Mouse (Mus musculus) forebrain, embryonic 12.5 days (tissue): Measurements from ENCODE around the gene Wbp1. TPM values are rescaled to one million over a fixed set of nuclear protein-coding genes. Genes with fewer than 3 reads are reported as not detected.
A peak's percentile ranks its signal among the peaks of the same experiment; 100 is the strongest.

Experiments
- ATAC-seq: fragments of 200-750 bp; cut with Nextera tagmentation; 2 replicates; pipeline ENCODE4 v1.8.0; 2017; ENCODE audit warnings: moderate TSS enrichment; ENCODE audit not compliant: low FRiP score
- H3K27ac ChIP-seq: fragments of 300-500 bp; sonication (generic); 2 replicates; pipeline ENCODE4 v1.5.1; 2016; ENCODE audit warnings: mild to moderate bottlenecking
- H3K27me3 ChIP-seq: fragments of 300-500 bp; sonication (generic); 2 replicates; pipeline ENCODE4 v1.6.1; 2016; ENCODE audit warnings: mild to moderate bottlenecking
- H3K36me3 ChIP-seq: fragments of 300-500 bp; sonication (generic); replicated peaks from 2 replicates; pipeline ENCODE4 v1.6.1; 2016; ENCODE audit warnings: mild to moderate bottlenecking
- H3K4me1 ChIP-seq: fragments of 300-500 bp; sonication (generic); 2 replicates; pipeline ENCODE4 v1.6.1; 2016
- H3K4me2 ChIP-seq: fragments of 300-500 bp; sonication (generic); 2 replicates; pipeline ENCODE4 v1.6.1; 2016; ENCODE audit warnings: mild to moderate bottlenecking, moderate library complexity
- H3K4me3 ChIP-seq: fragments of 300-500 bp; sonication (generic); replicated peaks from 2 replicates; pipeline ENCODE4 v1.5.1; 2016; ENCODE audit warnings: mild to moderate bottlenecking
- H3K9ac ChIP-seq: fragments of 300-500 bp; sonication (generic); 2 replicates; pipeline ENCODE4 v1.6.1; 2016; ENCODE audit warnings: mild to moderate bottlenecking
- H3K9me3 ChIP-seq: fragments of 300-500 bp; sonication (generic); 2 replicates; pipeline ENCODE4 v1.6.1; 2016
- WGBS: fragments of 180-500 bp; shearing (Covaris S2); methylation state at CpG from one replicate; pipeline ENCODE4 v1.1.7; 2016; 5-methylcytosine and 5-hydroxymethylcytosine counted together
- polyA plus RNA-seq: library from polyadenylated mRNA; unstranded; fragments of >200 nt; fragmentation: Nextera tagmentation; extraction: Ambion mirVana; gene quantifications from 2 replicates; pipeline ENCODE4 v1.2.1, GENCODE M21; 2016

Gene Wbp1
- polyA plus RNA-seq, 1 experiment from 2014 or later, result 202 TPM

- Histone ChIP-seq H3K4me1 (peaks cover 13% of the 10 kb centered on the region), H3K27me3 (peaks cover 96% of the 10 kb centered on the region), H3K9ac (no peak overlapping the region), H3K36me3 (peaks cover 3% of the 10 kb centered on the region), H3K9me3 (no peaks in the 10 kb centered on the region), H3K4me2 (peak overlapping the region; percentile 21; the same call in 1 of the 2 replicates), H3K27ac (no peak overlapping the region), H3K4me3 (peak overlapping the region; percentile 7)
- WGBS, result 1% methylated on average over 47 of the region's 47 CpGs
- ATAC-seq, result no peak
These were observed 34.0 kb downstream of the Wbp1 start for GRCm38 (mm10) chr6:83087205-83087925.

GRCm38 (mm10) chr6:83086121-83087035 lies 35.0 kb downstream of the Wbp1 start, which contains the start of gene Lbx2:
Lbx2 (plus strand) TSS chr6:83086367.
- Histone ChIP-seq H3K4me3 (peak within 1 kb of the TSS; percentile 7; the same call in 1 of the 2 replicates), H3K4me1 (peaks cover 13% of the 10 kb centered on the region), H3K27ac (no peak within 1 kb of the TSS), H3K9ac (no peak within 1 kb of the TSS), H3K4me2 (no peak within 1 kb of the TSS; the same call in 1 of the 2 replicates), H3K27me3 (peaks cover 93% of the 10 kb centered on the region), H3K36me3 (peaks cover 11% of the 10 kb centered on the region), H3K9me3 (no peaks in the 10 kb centered on the region)
- WGBS, result 1% methylated on average over 29 of the region's 42 CpGs
- ATAC-seq, result no peak

DNA sequence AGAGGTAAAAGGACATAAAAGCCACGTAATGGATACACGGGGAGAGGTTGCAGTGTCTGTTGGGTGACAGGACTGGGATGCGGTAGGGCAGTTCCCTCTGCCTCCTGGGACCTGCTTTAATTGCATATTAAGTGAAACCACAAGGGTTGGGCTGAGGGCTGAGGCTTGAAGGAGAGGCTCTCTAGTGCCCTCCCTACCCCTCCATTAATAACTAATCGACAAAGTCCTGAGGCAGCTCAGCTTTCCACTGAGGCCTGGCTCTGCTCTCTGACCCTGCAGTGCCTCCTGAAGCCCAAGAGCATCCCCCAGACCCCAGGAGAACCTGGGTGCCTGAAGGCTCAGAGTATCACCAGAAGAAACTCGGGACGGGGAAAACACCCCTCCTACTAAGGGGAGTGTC lies 36.9 kb downstream of the Wbp1 start:
- ATAC-seq, result no peak

DNA sequence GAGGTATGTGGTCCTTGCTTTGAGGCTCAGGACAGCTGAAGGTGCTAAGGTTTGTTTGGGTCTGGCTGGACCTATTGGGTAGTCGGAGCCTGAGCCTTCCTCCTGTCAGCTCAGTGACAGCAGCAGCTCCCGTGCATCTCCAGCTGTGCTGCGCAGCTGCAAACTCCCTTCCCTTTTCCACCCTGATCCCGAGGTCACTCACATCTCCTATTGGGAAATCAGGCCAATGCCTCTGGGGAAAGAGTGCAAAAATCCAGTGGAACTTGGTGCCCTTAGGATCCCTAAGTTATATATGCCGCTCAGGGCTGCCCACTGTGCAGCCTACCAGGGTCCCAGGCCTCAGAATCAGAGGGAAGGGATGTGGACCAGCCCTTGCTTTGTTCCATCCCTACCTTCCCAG lies 37.9 kb downstream of the Wbp1 start:
- no peak for ATAC-seq
- Histone ChIP-seq H3K27ac (no peak overlapping the region), H3K4me1 (peaks cover 26% of the 10 kb centered on the region), H3K4me2 (no peak overlapping the region), H3K9ac (no peak overlapping the region), H3K9me3 (no peaks in the 10 kb centered on the region), H3K27me3 (peaks cover 66% of the 10 kb centered on the region), H3K36me3 (peaks cover 30% of the 10 kb centered on the region), H3K4me3 (no peak overlapping the region)
- WGBS, result 8% methylated on average over 5 of the region's 5 CpGs

More for the DNA sequence above, 36.9 kb downstream of the Wbp1 start:
- peaks cover 30% of the 10 kb centered on the region for H3K36me3 ChIP-seq
- no peak overlapping the region for H3K9ac ChIP-seq
- H3K4me2 ChIP-seq, result no peak overlapping the region
- 4% methylated on average over 6 of the region's 6 CpGs for WGBS
- no peaks in the 10 kb centered on the region for H3K9me3 ChIP-seq
- H3K27ac ChIP-seq, result no peak overlapping the region
- H3K4me3 ChIP-seq, result no peak overlapping the region
- H3K27me3 ChIP-seq, result peaks cover 76% of the 10 kb centered on the region
- peaks cover 19% of the 10 kb centered on the region for H3K4me1 ChIP-seq

- no peak overlapping the region for H3K9ac ChIP-seq
- no peak overlapping the region for H3K4me2 ChIP-seq
- peaks cover 30% of the 10 kb centered on the region for H3K36me3 ChIP-seq
- 95% methylated on average over 5 of the region's 5 CpGs for WGBS
- ATAC-seq, result no peak
- H3K9me3 ChIP-seq, result no peaks in the 10 kb centered on the region
- peaks cover 56% of the 10 kb centered on the region for H3K27me3 ChIP-seq
- H3K27ac ChIP-seq, result no peak overlapping the region
- H3K4me1 ChIP-seq, result peaks cover 20% of the 10 kb centered on the region
- H3K4me3 ChIP-seq, result no peak overlapping the region
These were observed 41.1 kb downstream of the Wbp1 start for GRCm38 (mm10) chr6:83080210-83080609.

- Histone ChIP-seq H3K36me3 (peaks cover 30% of the 10 kb centered on the region), H3K27ac (peak overlapping the region; percentile 88), H3K27me3 (peaks cover 56% of the 10 kb centered on the region), H3K4me3 (peak overlapping the region; percentile 77), H3K4me1 (peaks cover 20% of the 10 kb centered on the region), H3K4me2 (peak overlapping the region; percentile 98), H3K9me3 (no peaks in the 10 kb centered on the region), H3K9ac (peak overlapping the region; percentile 81)
- under 1% methylated on average over 46 of the region's 46 CpGs for whole genome bisulfite sequencing
- ATAC-seq, result peak; percentile 93
These were observed 43.0 kb downstream of the Wbp1 start for GRCm38 (mm10) chr6:83078324-83078858.

- peak within 1 kb of the TSS; percentile 88 for H3K27ac ChIP-seq
- H3K36me3 ChIP-seq, result peaks cover 30% of the 10 kb centered on the region
- WGBS, result under 1% methylated on average over 54 of the region's 54 CpGs
- peak; percentile 86 for ATAC-seq
- H3K4me3 ChIP-seq, result peak within 1 kb of the TSS; percentile 77
- peak within 1 kb of the TSS; percentile 98 for H3K4me2 ChIP-seq
- no peaks in the 10 kb centered on the region for H3K9me3 ChIP-seq
- peaks cover 56% of the 10 kb centered on the region for H3K27me3 ChIP-seq
- H3K4me1 ChIP-seq, result peaks cover 20% of the 10 kb centered on the region
- H3K9ac ChIP-seq, result peak within 1 kb of the TSS; percentile 81
These were observed 43.6 kb downstream of the Wbp1 start, which contains the start of gene Pcgf1 for GRCm38 (mm10) chr6:83077630-83078323. Pcgf1 (plus strand) TSS chr6:83077869.

DNA sequence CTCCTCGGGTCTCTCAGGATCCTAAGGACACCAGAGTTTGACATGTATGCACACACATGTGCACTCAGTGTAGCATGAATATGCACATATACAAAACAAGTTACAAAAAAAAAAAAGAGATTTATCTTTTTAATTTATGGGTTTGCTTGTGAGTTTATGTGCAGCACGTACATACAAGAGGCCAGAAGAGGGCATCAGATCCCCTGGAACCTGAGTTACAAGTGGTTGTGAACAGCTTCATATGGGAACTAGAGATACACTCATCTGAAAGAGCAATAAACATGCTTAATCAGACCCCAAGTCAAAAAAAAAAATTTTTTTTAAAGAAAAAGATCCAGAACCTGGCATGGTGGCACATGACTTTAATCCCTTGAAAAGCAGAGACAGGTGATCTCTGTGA lies 46.4 kb downstream of the Wbp1 start:
- Histone ChIP-seq H3K4me1 (peaks cover 33% of the 10 kb centered on the region), H3K9ac (no peak overlapping the region), H3K27me3 (peaks cover 75% of the 10 kb centered on the region), H3K36me3 (peaks cover 5% of the 10 kb centered on the region), H3K9me3 (no peaks in the 10 kb centered on the region), H3K4me3 (no peak overlapping the region), H3K4me2 (no peak overlapping the region), H3K27ac (no peak overlapping the region)
- 14% methylated on average over 2 of the region's 2 CpGs for WGBS
- no peak for ATAC-seq

DNA sequence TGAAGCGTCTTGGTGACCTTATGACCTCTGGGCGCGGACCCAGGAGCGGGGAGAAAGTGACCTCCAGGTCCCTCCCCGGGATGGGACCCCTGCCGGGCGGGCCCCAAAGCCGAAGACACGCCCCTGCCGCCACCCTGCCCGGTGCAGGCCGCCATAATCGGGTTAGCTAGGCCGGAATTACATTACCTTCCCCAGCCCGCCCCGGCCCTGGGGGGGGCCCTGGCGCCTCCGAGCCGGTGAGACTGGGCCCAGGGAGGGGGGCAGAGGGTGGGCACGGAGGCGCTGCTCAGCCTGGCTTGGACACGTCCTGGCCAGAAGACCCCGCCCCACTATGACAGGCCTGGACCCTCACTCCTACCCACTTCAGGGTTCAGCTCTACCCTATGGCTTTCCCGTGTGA lies 50.1 kb downstream of the Wbp1 start:
- no peak overlapping the region for H3K9ac ChIP-seq
- ATAC-seq, result peak; percentile 11; the same call in 1 of the 2 replicates
- no peak overlapping the region for H3K27ac ChIP-seq
- under 1% methylated on average over 16 of the region's 24 CpGs for WGBS
- H3K4me2 ChIP-seq, result 0 out of 2 replicates have a peak overlapping the region, but pooled peaks have one; percentile 13
- H3K36me3 ChIP-seq, result no peaks in the 10 kb centered on the region
- H3K9me3 ChIP-seq, result no peaks in the 10 kb centered on the region
- H3K4me1 ChIP-seq, result peaks cover 26% of the 10 kb centered on the region
- peaks cover 100% of the 10 kb centered on the region for H3K27me3 ChIP-seq
- peak overlapping the region; percentile 19; the same call in 1 of the 2 replicates for H3K4me3 ChIP-seq

DNA sequence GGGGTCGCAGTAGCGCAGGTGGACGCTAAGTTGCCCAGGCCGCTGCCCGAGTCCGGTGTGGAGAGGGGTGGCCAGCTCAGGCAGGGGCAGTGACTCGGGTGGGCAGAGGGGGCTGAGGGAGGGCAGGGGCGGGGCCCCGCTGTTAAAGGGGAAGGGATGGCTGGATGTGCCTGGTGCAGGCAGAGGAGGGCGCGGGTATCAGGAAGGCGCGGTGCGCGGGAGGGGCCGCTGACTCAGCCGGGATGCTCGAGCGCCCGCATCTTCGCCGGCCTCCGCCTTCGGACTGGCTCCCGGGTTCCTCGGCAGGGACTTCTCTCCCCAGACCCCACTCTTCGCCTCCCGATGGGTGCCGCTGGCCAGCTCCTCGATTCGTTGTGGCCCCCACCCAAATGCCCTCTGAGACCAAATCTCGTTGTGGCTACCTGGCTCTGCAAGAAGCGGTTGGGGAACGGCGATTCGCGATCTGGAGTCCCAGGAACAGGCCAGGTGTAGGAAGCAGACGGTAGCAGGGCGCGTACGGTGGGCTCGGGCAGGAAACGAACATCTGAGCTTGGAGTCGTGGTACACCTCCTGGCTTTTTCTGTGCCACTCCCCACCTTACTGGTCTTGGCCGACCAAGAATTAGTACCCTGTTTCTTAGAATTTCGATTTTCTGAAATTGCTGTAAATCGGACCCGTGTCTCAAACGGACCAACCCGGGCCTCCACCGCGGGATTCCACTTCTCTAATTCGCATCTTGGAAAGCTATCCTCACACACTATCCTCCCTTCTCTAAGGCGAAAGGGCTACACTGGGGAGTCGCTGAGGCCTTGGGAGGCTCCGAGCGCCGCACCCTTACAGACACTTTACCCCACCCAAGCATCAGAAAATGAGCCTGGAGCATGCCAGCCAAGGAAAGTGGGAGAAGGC lies 50.8 kb downstream of the Wbp1 start:
- no peak overlapping the region for H3K27ac ChIP-seq

DNA sequence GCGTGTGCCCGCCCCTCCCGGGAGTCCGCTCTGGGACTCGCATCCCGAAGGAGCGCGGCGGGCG lies 51.3 kb downstream of the Wbp1 start, which contains the start of gene Tlx2:
TSS of gene Tlx2 (minus strand) at position 47 of the 64 bp plus-strand sequence.
- H3K4me2 ChIP-seq, result peak within 1 kb of the TSS; percentile 39
- peaks cover 100% of the 10 kb centered on the region for H3K27me3 ChIP-seq

More for the DNA sequence above, 50.8 kb downstream of the Wbp1 start:
- peaks cover 26% of the 10 kb centered on the region for H3K4me1 ChIP-seq
- H3K4me2 ChIP-seq, result peak overlapping the region; percentile 39
- peaks cover 100% of the 10 kb centered on the region for H3K27me3 ChIP-seq
- H3K9me3 ChIP-seq, result no peaks in the 10 kb centered on the region
- H3K9ac ChIP-seq, result no peak overlapping the region
- WGBS, result under 1% methylated on average over 52 of the region's 58 CpGs
- H3K36me3 ChIP-seq, result no peaks in the 10 kb centered on the region
- peak overlapping the region; percentile 31 for H3K4me3 ChIP-seq
- ATAC-seq, result no peak

More for the DNA sequence above, 51.3 kb downstream of the Wbp1 start, which contains the start of gene Tlx2:
- 1% methylated on average over 10 of the region's 10 CpGs for WGBS
- Histone ChIP-seq H3K36me3 (no peaks in the 10 kb centered on the region), H3K9me3 (no peaks in the 10 kb centered on the region), H3K9ac (no peak within 1 kb of the TSS), H3K4me3 (peak within 1 kb of the TSS; percentile 31), H3K4me1 (peaks cover 26% of the 10 kb centered on the region), H3K27ac (no peak within 1 kb of the TSS)
- ATAC-seq, result no peak
